In genomic region chr6:125279729-125280128, GRCm38 (mm10) we compare ENCODE assay signal across 17 mouse cellular contexts. TPM values are rescaled to one million over a fixed set of nuclear protein-coding genes. Genes with fewer than 3 reads are reported as not detected.
"Had no signal": no experiment of that assay in that cellular context is flagged by ENCODE, and none has a peak within 500 bp of the region (broad histone marks: within the 10 kb centered on the region; RNA-seq: fewer than 3 reads in every experiment).

No protein-coding gene starts in this region.

- DNase-seq: kidney, adult 2 months; kidney, postnatal 25 days; left cerebral cortex, postnatal 4 days; thymus, postnatal 4 days had no signal

- H3K27me3 ChIP-seq: kidney, embryonic 15.5 days; limb, embryonic 15.5 days; liver, embryonic 12.5 days; lung, embryonic 15.5 days; neural tube, embryonic 15.5 days had no signal

- H3K4me1 ChIP-seq: limb, embryonic 15.5 days; liver, embryonic 12.5 days; lung, embryonic 15.5 days; midbrain, embryonic 10.5 days; neural tube, embryonic 15.5 days had no signal

- H3K36me3 ChIP-seq: kidney, embryonic 15.5 days; limb, embryonic 15.5 days; liver, embryonic 12.5 days; lung, embryonic 15.5 days; midbrain, embryonic 10.5 days; neural tube, embryonic 15.5 days had no signal

- H3K4me3 ChIP-seq: kidney, embryonic 15.5 days; limb, embryonic 15.5 days; liver, embryonic 12.5 days; lung, embryonic 15.5 days; midbrain, embryonic 10.5 days; neural tube, embryonic 15.5 days had no signal

- ATAC-seq: intestine, embryonic 16.5 days; liver, embryonic 12.5 days; midbrain, embryonic 16.5 days had no signal

- H3K9me3 ChIP-seq: kidney, embryonic 15.5 days; limb, embryonic 15.5 days; liver, embryonic 12.5 days; lung, embryonic 15.5 days; midbrain, embryonic 10.5 days; neural tube, embryonic 15.5 days had no signal

- H3K27ac ChIP-seq: kidney, embryonic 15.5 days; limb, embryonic 15.5 days; liver, embryonic 12.5 days; lung, embryonic 15.5 days; midbrain, embryonic 10.5 days; neural tube, embryonic 15.5 days had no signal

RNA-seq across cellular contexts. Expression of gene Tuba3a, which starts 6.1 kb away (rescaled TPM):
- total RNA-seq: layer of hippocampus, adult 18-20 months; layer of hippocampus, postnatal 10 days; left cerebral cortex, adult 18-20 months; left cerebral cortex, postnatal 10 days; left cerebral cortex, postnatal 4 days had no signal
- polyA plus RNA-seq: limb, embryonic 15.5 days; liver, embryonic 12.5 days; liver, embryonic 16.5 days; midbrain, embryonic 10.5 days; midbrain, embryonic 16.5 days; neural tube, embryonic 15.5 days had no signal

RNA-seq across cellular contexts. Expression of gene Cd27, which starts 42.9 kb away (rescaled TPM):
- total RNA-seq: layer of hippocampus, adult 18-20 months; layer of hippocampus, postnatal 10 days; left cerebral cortex, adult 18-20 months; left cerebral cortex, postnatal 10 days; left cerebral cortex, postnatal 4 days had no signal
